Mouse (Mus musculus): Measurements from ENCODE around the gene Olfr353. TPM values are rescaled to one million over a fixed set of nuclear protein-coding genes. Genes with fewer than 3 reads are reported as not detected.

Gene Olfr353
- polyA plus RNA-seq (2015; fragmentation: Nextera tagmentation; extraction: Ambion mirVana) = not detected in 2 replicates

GRCm38 (mm10) chr2:36892836-36893235 lies at the start of gene Olfr353:
TSS of gene Olfr353 (minus strand) at chr2:36892936.
- no peak for ATAC-seq (ENCODE audit: insufficient number of reproducible peaks, low FRiP score, low TSS enrichment, low read depth)
- Histone ChIP-seq H3K4me2 (no peak within 1 kb of the TSS), H3K27ac (no peak within 1 kb of the TSS)

GRCm38 (mm10) chr2:36936821-36937220 lies 44.1 kb upstream of the Olfr353 start, which contains the start of gene Olfr356:
TSS of gene Olfr356 (plus strand) at chr2:36937121.
- H3K27ac ChIP-seq = no peak within 1 kb of the TSS
- no peak within 1 kb of the TSS for H3K9ac ChIP-seq
- no peaks in the 10 kb centered on the region for H3K27me3 ChIP-seq
- H3K4me2 ChIP-seq = no peak within 1 kb of the TSS
- H3K36me3 ChIP-seq = no peaks in the 10 kb centered on the region
- no peaks in the 10 kb centered on the region for H3K4me1 ChIP-seq
- ATAC-seq (ENCODE audit: insufficient number of reproducible peaks, low FRiP score, low TSS enrichment, low read depth) = no peak
- 74% methylated on average over 2 of the region's 2 CpGs for WGBS
- no peak within 1 kb of the TSS for H3K4me3 ChIP-seq
- H3K9me3 ChIP-seq = no peaks in the 10 kb centered on the region

More at GRCm38 (mm10) chr2:36892836-36893235, at the start of gene Olfr353:
- no peaks in the 10 kb centered on the region for H3K4me1 ChIP-seq
- no peak within 1 kb of the TSS for H3K9ac ChIP-seq
- H3K36me3 ChIP-seq = no peaks in the 10 kb centered on the region
- H3K4me3 ChIP-seq = no peak within 1 kb of the TSS
- H3K27me3 ChIP-seq = no peaks in the 10 kb centered on the region
- no peaks in the 10 kb centered on the region for H3K9me3 ChIP-seq

DNA sequence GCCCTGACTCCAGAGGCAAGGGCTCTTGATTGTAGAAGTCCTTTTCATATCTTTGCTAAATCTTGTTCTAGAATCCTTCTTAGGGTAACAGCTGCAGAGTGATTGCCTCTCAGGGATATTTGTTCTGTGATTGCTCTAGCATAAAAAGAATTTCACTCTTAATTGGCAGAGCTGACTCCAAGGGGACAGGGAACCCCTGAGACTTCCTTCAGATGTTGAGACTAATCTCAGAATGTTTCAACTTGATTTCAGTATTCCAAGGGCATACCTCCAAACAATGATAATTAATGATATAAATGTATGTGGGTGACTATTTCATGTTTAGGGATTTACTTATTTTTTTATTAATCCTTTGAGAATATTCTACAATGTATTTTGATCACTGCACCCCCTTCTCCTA lies 36.1 kb upstream of the Olfr353 start, which contains the start of gene Olfr355:
Gene Olfr355 (minus strand): TSS at position 101 of the 400 bp plus-strand sequence.
- no peaks in the 10 kb centered on the region for H3K4me1 ChIP-seq
- no peak within 1 kb of the TSS for H3K4me3 ChIP-seq
- no peak within 1 kb of the TSS for H3K9ac ChIP-seq
- H3K27ac ChIP-seq = no peak within 1 kb of the TSS
- no peaks in the 10 kb centered on the region for H3K27me3 ChIP-seq
- H3K36me3 ChIP-seq = no peaks in the 10 kb centered on the region
- no peaks in the 10 kb centered on the region for H3K9me3 ChIP-seq
- no peak within 1 kb of the TSS for H3K4me2 ChIP-seq
- ATAC-seq (ENCODE audit: insufficient number of reproducible peaks, low FRiP score, low TSS enrichment, low read depth) = no peak

DNA sequence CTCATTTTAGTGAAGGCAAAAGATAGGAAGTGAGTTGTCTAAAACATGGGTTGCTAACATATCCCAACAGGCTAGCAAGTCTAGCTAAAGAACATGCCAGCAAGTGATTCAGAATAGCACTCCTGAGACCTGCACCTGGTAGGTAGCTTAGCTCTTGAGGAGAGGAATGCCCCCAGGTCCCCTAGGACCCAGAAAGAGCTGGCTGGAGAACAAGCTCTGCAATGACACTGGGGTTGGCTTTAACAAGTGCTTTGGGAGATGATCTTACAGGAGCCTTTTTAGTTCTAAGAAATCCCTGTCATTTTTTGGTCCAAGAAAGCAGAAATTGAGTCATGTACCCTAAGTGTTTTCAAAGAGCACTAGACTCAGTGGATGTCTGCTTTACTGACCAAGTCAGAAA lies 12.6 kb upstream of the Olfr353 start, which contains the start of gene Olfr354:
Gene Olfr354 (plus strand): TSS at position 301 of the 400 bp plus-strand sequence.
- Histone ChIP-seq H3K27ac (no peak within 1 kb of the TSS), H3K36me3 (no peaks in the 10 kb centered on the region), H3K27me3 (no peaks in the 10 kb centered on the region), H3K4me1 (no peaks in the 10 kb centered on the region), H3K4me3 (no peak within 1 kb of the TSS), H3K9me3 (no peaks in the 10 kb centered on the region), H3K4me2 (no peak within 1 kb of the TSS), H3K9ac (no peak within 1 kb of the TSS)
- ATAC-seq (ENCODE audit: insufficient number of reproducible peaks, low FRiP score, low TSS enrichment, low read depth) = no peak

- H3K9me3 ChIP-seq = no peaks in the 10 kb centered on the region
- no peak overlapping the region for H3K4me3 ChIP-seq
- H3K4me2 ChIP-seq = no peak overlapping the region
- H3K9ac ChIP-seq = no peak overlapping the region
- no peaks in the 10 kb centered on the region for H3K4me1 ChIP-seq
- no peaks in the 10 kb centered on the region for H3K36me3 ChIP-seq
- ATAC-seq (ENCODE audit: insufficient number of reproducible peaks, low FRiP score, low TSS enrichment, low read depth) = 0 out of 2 replicates have a peak, but pooled peaks have one; percentile 58
- H3K27me3 ChIP-seq = no peaks in the 10 kb centered on the region
- H3K27ac ChIP-seq = no peak overlapping the region
These were observed 4.4 kb upstream of the Olfr353 start for GRCm38 (mm10) chr2:36897114-36897513.

GRCm38 (mm10) chr2:36868160-36868559 lies 24.6 kb downstream of the Olfr353 start, which contains the start of gene Olfr352:
TSS of gene Olfr352 (plus strand) at chr2:36868460.
- H3K27me3 ChIP-seq = no peaks in the 10 kb centered on the region
- no peak within 1 kb of the TSS for H3K27ac ChIP-seq
- H3K9me3 ChIP-seq = no peaks in the 10 kb centered on the region; the same call in 1 of the 2 replicates
- H3K9ac ChIP-seq = no peak within 1 kb of the TSS
- no peaks in the 10 kb centered on the region for H3K4me1 ChIP-seq
- H3K4me2 ChIP-seq = no peak within 1 kb of the TSS
- H3K4me3 ChIP-seq = no peak within 1 kb of the TSS
- no peaks in the 10 kb centered on the region for H3K36me3 ChIP-seq
- no peak for ATAC-seq (ENCODE audit: insufficient number of reproducible peaks, low FRiP score, low TSS enrichment, low read depth)
- WGBS = 74% methylated on average over 1 of the region's 1 CpGs

- H3K27me3 ChIP-seq = no peaks in the 10 kb centered on the region
- no peak within 1 kb of the TSS for H3K4me2 ChIP-seq
- 72% methylated on average over 1 of the region's 1 CpGs for WGBS
- no peak within 1 kb of the TSS for H3K4me3 ChIP-seq
- H3K4me1 ChIP-seq = no peaks in the 10 kb centered on the region
- H3K36me3 ChIP-seq = no peaks in the 10 kb centered on the region
- no peak for ATAC-seq (ENCODE audit: insufficient number of reproducible peaks, low FRiP score, low TSS enrichment, low read depth)
- H3K9ac ChIP-seq = no peak within 1 kb of the TSS
- H3K9me3 ChIP-seq = no peaks in the 10 kb centered on the region; the same call in 1 of the 2 replicates
- no peak within 1 kb of the TSS for H3K27ac ChIP-seq
These were observed 30.2 kb downstream of the Olfr353 start, which contains the start of gene Olfr351 for GRCm38 (mm10) chr2:36862560-36862959. TSS of gene Olfr351 (minus strand) at chr2:36862660.

GRCm38 (mm10) chr2:36846010-36846409 lies 46.7 kb downstream of the Olfr353 start, which contains the start of gene Olfr350:
TSS of gene Olfr350 (plus strand) at chr2:36846310.
- WGBS = 90% methylated on average over 1 of the region's 1 CpGs
- Histone ChIP-seq H3K4me3 (no peak within 1 kb of the TSS), H3K9me3 (0 out of 2 replicates have a peak, but pooled peaks cover 11% of the 10 kb centered on the region), H3K36me3 (no peaks in the 10 kb centered on the region), H3K27ac (no peak within 1 kb of the TSS), H3K4me2 (no peak within 1 kb of the TSS), H3K9ac (no peak within 1 kb of the TSS), H3K27me3 (no peaks in the 10 kb centered on the region), H3K4me1 (no peaks in the 10 kb centered on the region)
- ATAC-seq (ENCODE audit: insufficient number of reproducible peaks, low FRiP score, low TSS enrichment, low read depth) = no peak

Other genes starting within 250 kb of the Olfr353 start
- gene Olfr346, start 207.1 kb downstream of the Olfr353 start, polyA plus RNA-seq (2015; fragmentation: Nextera tagmentation; extraction: Ambion mirVana) = not detected in 2 replicates
- not detected in 2 replicates for gene Olfr347, start 161.0 kb downstream of the Olfr353 start, polyA plus RNA-seq (2015; fragmentation: Nextera tagmentation; extraction: Ambion mirVana)
- gene Olfr348, start 108.7 kb downstream of the Olfr353 start, polyA plus RNA-seq (2015; fragmentation: Nextera tagmentation; extraction: Ambion mirVana) = not detected in 2 replicates
- not detected in 2 replicates for gene Olfr50, start 102.4 kb downstream of the Olfr353 start, polyA plus RNA-seq (2015; fragmentation: Nextera tagmentation; extraction: Ambion mirVana)
- not detected in 2 replicates for gene Olfr3, start 75.9 kb downstream of the Olfr353 start, polyA plus RNA-seq (2015; fragmentation: Nextera tagmentation; extraction: Ambion mirVana)
- not detected in 2 replicates for gene Olfr350, start 46.6 kb downstream of the Olfr353 start, polyA plus RNA-seq (2015; fragmentation: Nextera tagmentation; extraction: Ambion mirVana)
- not detected in 2 replicates for gene Olfr351, start 30.3 kb downstream of the Olfr353 start, polyA plus RNA-seq (2015; fragmentation: Nextera tagmentation; extraction: Ambion mirVana)
- not detected in 2 replicates for gene Olfr352, start 24.5 kb downstream of the Olfr353 start, polyA plus RNA-seq (2015; fragmentation: Nextera tagmentation; extraction: Ambion mirVana)
- not detected in 2 replicates for gene Olfr354, start 12.7 kb upstream of the Olfr353 start, polyA plus RNA-seq (2015; fragmentation: Nextera tagmentation; extraction: Ambion mirVana)
- not detected in 2 replicates for gene Olfr355, start 36.0 kb upstream of the Olfr353 start, polyA plus RNA-seq (2015; fragmentation: Nextera tagmentation; extraction: Ambion mirVana)
- gene Olfr356, start 44.2 kb upstream of the Olfr353 start, polyA plus RNA-seq (2015; fragmentation: Nextera tagmentation; extraction: Ambion mirVana) = not detected in 2 replicates
- not detected in 2 replicates for gene Olfr357, start 100.9 kb upstream of the Olfr353 start, polyA plus RNA-seq (2015; fragmentation: Nextera tagmentation; extraction: Ambion mirVana)
- gene Olfr358, start 116.4 kb upstream of the Olfr353 start, polyA plus RNA-seq (2015; fragmentation: Nextera tagmentation; extraction: Ambion mirVana) = not detected in 2 replicates
- gene Olfr360, start 172.8 kb upstream of the Olfr353 start, polyA plus RNA-seq (2015; fragmentation: Nextera tagmentation; extraction: Ambion mirVana) = not detected in 2 replicates
- gene Olfr361, start 196.4 kb upstream of the Olfr353 start, polyA plus RNA-seq (2015; fragmentation: Nextera tagmentation; extraction: Ambion mirVana) = not detected in 2 replicates
- not detected in 2 replicates for gene Olfr362, start 225.0 kb upstream of the Olfr353 start, polyA plus RNA-seq (2015; fragmentation: Nextera tagmentation; extraction: Ambion mirVana)
- not detected in 2 replicates for gene Olfr364-ps1, start 246.4 kb upstream of the Olfr353 start, polyA plus RNA-seq (2015; fragmentation: Nextera tagmentation; extraction: Ambion mirVana)